Comparison of ENCODE assay signal across 8 mouse cellular contexts in genomic region chr1:58270807-58271569, GRCm38 (mm10). TPM values are rescaled to one million over a fixed set of nuclear protein-coding genes. Genes with fewer than 3 reads are reported as not detected.
A peak's percentile ranks its signal among the peaks of the same experiment; 100 is the strongest.
DNase-seq lines count a peak whose midpoint lies in the region; ATAC-seq and TF ChIP-seq lines count a peak whose summit lies in the region.

No protein-coding gene starts in this region.

- DNase-seq in layer of hippocampus, adult 11-12 months (ENCODE audit: low spot score) = peak; percentile 69
- DNase-seq in layer of hippocampus, adult 9-11 months = no peak
- DNase-seq in Muller cell, postnatal 12 days (ENCODE audit: inconsistent ontology term) = peak; percentile 19
- peak; percentile 4 for DNase-seq in cerebellum, adult 9-11 months
- DNase-seq in left cerebral cortex, adult 2 months (ENCODE audit: extremely low spot score in 1 of 2, low spot score in 2 of 2) = peak; percentile 35 to 64
- peak; percentile 56 for DNase-seq in naive thymus-derived CD4-positive, alpha-beta T cell, adult 2 months (ENCODE audit: low read depth)
- peak; percentile 62 for DNase-seq in thymus, postnatal 4 days

- peak; percentile 61 to 80; a peak in 2 of 4 replicates for ATAC-seq in hematopoietic stem cell, adult 5-6 weeks (replicated peaks in 1 of 2; ENCODE audit: insufficient read depth in 1 of 2, low FRiP score in 2 of 2, low TSS enrichment in 1 of 2, low read depth in 1 of 2, poor library complexity in 2 of 2, severe bottlenecking in 2 of 2)

- peak; percentile 65 for TF ChIP-seq CTCF in left cerebral cortex, adult 2 months (IDR thresholded peaks at IDR 0.05)

- intact Hi-C loops in left cerebral cortex, adult 2 months (cut with DNase I) = loop anchor here (1.0 kb wide), 1 partner anchor 115 kb away; no protein-coding TSS in a partner anchor

- no peak overlapping the region for H3K4me3 ChIP-seq in left cerebral cortex, adult 2 months

- H3K27ac ChIP-seq in left cerebral cortex, adult 2 months = no peak overlapping the region

RNA-seq across cellular contexts. Expression of gene Aox2, which starts 7.1 kb away (rescaled TPM):
- total RNA-seq in hematopoietic stem cell, adult 5-6 weeks (2017) = 0.38 TPM in 1 of 2 replicates, not detected in the other
- under 1 TPM in 1 of 2 experiments, not detected in 1; 0.05 TPM for total RNA-seq in left cerebral cortex, adult 2 months (2021)
